Mouse (Mus musculus) thymus, postnatal 0 days (tissue): ENCODE results near the gene Olah. TPM values are rescaled to one million over a fixed set of nuclear protein-coding genes. Genes with fewer than 3 reads are reported as not detected.
"Not testable (repeated sequence)": the region's sequence is repeated elsewhere in the genome, so short reads cannot be mapped to it uniquely, and the experiment has no call there.

Experiments
- DNase-seq: peaks from one replicate; pipeline ENCODE4 v3.0.0-alpha.2; 2015; ENCODE audit warnings: low spot score
- polyA plus RNA-seq: library from polyadenylated mRNA; unstranded; fragments of >200 nt; fragmentation: Nextera tagmentation; extraction: Ambion mirVana; gene quantifications from 2 replicates; pipeline ENCODE4 v1.2.1, GENCODE M21; 2015

The Olah gene
- 0.08 and 0.33 TPM in 2 replicates for polyA plus RNA-seq

DNA sequence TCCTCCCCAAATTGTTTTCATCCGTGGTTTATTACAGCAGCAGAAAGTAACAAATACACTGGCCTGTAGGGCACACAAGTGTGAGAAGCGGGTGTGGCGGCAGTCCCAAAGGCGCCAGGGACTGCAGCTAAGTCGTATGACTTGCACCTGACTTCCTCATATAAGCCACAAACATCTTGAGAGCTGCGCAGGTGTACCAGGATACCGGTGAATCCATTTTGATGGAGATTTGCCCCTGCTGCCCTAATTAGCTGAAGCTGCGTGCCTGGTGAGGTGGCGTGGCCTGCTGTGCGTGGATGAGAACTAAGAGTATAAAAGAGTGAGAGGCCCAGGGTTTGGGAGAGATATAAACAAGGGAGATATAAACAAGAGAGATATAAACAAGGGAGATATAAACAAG is at the start of gene Olah:
Olah (minus strand) TSS at position 101 of the 400 bp plus-strand sequence.
- not testable (repeated sequence) for DNase-seq

DNA sequence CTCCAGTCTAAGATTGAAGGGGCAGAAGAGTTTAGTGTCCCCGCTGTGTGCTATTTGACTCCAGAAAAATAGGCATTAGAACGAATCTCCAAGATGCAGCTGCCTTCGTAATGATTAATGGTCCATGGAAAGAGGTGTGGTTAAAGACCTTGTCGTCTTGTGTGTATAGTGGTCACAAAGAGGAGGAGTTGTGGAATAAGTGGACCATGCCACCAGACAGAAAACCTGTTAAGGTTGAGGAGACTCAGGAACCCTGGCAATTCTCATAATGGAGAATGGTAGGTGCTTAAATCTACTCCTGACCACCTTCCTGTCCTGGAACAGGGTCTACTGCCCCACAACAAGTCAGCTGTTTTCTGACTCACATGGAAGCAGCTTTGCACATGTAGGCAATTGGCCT is 49.0 kb upstream of the Olah start:
- no peak for DNase-seq

- no peak for DNase-seq
Measured at GRCm38 (mm10) chr2:3444206-3444605, 47.2 kb upstream of the Olah start.

DNA sequence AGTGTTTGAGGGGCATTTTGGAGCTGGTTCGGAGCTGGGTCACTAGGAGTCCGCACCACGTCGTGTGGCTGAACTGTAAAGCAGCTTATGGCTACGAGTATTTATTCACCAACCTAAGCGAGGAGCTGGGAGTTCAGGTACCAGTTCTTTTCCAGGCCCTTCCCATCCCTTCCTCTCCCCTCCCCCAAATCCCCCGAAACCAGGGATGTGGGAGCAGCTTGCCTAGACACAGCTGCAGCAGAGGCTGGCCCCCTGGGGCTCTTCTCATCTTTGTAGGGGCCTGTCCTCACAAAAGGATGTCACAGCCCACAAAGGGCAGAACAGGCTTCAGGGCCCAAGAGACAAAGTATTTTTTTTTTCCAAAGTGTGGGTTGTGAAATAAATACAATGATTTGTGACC is 40.9 kb upstream of the Olah start:
- DNase-seq, result no peak

DNA sequence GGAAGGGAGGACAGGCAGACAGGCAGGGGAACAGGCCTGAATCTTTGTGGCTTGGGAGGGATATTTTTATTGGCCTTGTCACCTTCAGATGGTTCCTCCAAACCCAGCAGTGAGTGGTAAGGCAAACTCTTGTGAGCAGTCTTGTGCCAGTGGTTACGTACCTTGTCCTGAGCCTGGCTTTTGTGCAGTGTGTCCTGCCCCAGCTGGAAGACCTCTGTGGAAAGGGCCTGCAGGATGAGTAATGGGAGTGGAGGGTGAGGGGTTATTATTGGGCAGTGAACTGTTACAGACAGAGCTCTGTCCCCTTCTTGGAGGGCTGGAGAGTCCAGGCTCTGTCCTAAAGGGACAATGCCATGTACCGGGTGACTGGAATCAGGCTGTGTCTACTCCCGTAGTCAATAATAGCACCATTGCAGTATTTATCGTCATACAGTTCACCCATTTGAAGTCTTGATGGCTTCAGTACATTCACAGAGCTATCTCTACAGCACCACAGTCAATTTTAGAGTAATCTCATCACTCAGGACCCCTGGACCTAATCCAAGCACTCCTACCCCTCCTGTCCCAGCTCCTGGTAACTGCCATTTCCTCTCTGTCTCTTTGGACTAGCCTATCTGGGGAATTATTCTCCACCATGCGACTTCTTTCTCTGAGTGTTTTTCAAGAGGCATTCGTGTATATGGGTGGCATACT is 38.5 kb upstream of the Olah start:
- DNase-seq, result no peak

DNA sequence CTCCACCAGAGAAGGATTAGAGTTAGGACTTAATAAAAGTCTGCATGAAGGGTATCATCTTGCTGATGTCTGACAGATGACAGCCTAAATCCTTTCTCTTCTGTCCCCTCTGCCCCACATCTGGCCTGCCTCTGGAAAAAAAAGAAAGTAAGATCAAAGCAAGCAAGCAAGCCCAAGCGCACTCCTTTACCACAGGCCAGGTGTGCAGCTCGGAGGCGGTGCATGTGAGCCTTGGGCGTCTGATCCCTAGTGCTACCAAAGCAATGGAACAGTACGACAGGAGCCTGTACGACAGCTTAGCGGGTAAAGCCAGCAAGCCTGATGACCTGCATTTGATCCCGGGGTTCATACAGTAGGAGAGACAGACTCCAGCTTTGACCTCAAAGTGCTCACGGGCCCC is 33.9 kb upstream of the Olah start:
- DNase-seq, result peak; percentile 88

GRCm38 (mm10) chr2:3424579-3424910 is 27.5 kb upstream of the Olah start:
- DNase-seq, result no peak

DNA sequence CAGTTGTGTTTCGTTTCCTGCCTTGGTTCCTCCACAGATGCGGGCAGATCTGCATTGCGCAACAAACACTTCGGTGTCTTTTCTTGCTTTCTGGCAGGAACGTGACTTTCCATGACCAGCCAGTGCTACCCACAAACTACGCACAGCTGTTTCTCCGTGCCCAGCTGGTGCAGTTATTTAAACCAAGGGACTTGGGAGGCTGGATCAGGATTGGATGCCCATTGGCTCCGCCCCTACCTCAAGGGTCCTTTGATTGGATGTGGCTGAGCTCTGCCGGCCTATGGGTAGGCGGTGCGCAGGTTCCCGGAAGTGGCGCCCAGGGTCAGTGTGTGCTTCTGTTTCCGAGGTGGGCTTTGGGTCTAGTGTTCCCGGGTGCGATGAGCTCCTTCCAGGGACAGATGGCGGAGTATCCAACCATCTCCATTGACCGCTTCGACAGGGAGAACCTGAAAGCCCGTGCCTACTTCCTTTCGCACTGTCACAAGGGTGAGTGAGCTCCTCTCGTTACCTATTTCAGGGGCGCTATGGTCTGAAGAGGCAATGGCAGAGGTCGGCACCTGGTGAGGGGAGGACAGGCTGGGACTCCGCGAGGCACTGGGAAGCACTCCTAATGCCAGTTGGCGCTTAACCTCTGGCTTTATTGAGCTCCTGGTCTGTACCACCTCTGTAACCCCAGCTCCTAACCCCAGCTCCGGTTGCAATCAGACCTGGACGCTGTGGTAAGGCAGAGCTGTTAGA is 27.0 kb upstream of the Olah start, which contains the start of gene Dclre1c:
Dclre1c (plus strand) TSS at position 291 of the 738 bp plus-strand sequence.
- DNase-seq, result peak; percentile 98

GRCm38 (mm10) chr2:3422548-3422947 is 25.5 kb upstream of the Olah start, which contains the start of gene Meig1:
Meig1 (minus strand) TSS chr2:3422648.
- DNase-seq, result no peak

DNA sequence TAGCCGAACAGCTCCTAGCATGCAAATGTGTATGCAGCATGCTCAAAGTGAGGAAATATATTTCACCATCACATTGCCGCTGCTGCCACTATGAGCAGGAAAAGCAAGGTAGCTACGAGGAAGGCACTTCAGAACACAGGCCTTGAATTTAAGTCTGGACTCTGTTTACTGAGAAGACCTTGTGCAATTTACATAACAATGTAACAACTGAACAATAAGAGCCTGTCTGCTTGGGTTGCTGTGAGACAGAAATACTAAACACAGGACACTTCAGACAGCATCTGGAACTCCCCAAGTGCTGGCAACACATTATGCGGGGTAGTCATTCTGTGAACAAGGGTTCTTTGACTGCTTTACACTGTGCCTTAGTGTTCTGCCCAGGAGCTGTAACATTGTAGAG is 23.1 kb upstream of the Olah start:
- no peak for DNase-seq

DNA sequence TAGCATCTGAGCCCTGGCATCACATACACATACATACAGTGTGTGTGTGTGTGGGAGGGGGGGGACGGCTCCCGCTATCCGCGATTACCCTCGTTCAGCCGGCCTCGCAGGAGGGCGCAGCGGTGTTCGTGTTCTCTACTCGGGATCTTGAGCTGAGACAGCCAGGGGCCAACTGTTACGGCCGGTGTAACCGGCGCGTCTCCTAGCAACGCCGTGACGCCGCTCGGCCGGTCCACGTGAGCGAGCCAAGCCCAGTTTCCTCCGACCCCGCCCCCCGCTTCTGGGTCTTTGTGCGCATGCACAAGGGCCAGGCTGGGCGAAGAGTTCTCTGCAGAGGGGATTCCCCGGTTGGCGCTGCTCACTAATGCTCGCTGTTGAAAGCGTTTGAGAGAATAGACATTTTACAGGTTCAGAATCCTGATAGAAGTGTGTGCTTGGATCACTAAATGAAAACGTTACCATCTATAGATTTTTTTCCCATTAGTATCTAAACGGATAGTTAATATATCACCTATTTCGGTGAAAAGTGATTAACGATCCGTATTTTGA is 21.9 kb upstream of the Olah start:
- peak; percentile 86 for DNase-seq

DNA sequence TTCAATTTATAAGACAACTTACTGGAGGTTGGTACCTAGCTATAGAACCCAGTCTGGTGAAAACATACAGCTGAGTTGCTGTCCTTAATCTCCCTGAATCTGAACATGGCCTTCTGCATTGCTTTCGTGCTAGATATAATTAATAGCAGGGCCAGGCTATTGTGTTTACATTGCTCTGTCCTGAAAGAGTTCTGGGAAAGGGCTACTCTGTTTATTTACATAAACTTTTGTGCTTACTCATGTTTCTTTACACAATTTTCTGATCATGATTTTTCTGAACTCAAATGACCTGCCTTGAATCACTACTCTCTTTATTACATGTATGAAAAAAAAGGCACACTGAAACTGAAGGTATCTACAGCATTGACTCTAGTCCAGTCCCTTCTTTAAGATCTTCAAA is 18.7 kb upstream of the Olah start:
- DNase-seq, result no peak

DNA sequence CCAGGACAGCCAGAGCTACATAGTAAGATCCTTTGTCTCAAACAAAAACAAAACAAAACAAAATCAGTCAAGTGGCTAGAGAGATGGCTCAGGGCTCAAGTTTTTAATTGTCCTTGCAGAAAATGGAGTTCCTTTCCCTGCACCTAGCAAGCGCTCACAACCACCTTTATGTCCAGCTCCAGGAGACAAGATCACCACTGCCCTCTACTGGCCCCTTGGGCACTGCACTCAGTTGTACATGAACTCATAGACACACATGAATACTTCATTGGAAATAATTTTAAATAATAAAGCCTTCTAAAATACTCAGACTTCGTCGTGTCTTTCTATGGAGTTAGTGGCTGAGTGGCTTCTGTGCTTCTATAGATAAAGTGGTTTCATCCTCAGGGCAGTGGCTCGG is 17.2 kb upstream of the Olah start:
- peak; percentile 73 for DNase-seq

DNA sequence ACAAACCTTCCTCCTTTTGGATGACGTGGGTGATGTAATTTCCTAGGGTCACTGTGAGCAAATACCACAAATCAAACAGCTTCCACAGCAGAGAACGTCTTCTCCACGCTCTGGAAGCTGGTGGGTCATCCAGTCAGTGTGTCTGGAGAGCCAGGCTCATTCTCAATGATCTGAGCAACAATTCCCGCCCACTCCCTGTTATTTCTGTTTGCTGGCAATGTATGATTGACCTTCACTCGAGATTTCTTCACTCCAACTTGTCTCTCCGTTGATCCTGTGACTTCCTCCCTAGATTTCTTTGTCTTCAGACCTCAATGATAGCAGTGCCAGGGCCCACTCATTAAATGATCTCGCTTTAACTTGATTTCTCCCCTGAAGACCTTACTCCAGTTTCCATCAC is 10.7 kb upstream of the Olah start:
- DNase-seq, result no peak

- no peak for DNase-seq
Measured at GRCm38 (mm10) chr2:3405981-3406380, 9.0 kb upstream of the Olah start.

GRCm38 (mm10) chr2:3391945-3392344 is 5.1 kb downstream of the Olah start:
- no peak for DNase-seq

DNA sequence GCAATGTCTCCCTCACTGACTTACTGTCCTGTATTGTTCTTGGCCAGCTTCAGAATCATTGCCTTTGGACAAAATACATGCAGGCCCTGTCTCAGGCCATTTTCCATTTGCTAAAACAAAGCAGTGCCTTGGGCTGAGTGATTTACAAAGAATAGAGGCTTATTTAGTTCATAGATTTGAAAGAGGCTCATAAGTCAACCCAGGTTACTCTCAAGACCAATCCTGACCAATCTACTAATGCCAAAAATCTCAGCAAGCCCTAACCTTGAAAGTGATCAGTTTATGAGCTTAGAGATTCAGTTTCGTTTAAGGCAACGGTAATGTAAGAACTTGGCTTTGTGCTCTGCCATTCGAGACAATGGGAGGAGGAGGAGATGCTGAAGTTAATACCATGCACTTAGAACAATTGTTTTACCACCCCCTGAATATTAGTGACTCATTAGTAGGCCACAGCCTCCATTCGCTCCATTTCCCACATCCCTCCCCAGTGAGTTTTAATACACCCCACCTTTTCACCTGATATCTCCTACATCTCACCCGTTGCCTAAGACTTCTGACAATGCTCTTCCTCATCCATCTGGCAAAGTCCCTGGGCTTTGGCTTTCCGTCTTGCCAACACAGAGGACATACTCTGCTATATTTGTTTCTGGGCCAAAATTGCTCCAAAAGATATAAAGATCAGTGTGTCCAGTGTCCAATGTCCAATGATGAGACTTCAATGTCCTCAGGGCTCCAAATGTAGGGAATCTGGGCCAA is 9.7 kb downstream of the Olah start:
- DNase-seq, result no peak

GRCm38 (mm10) chr2:3365127-3365526 is 31.9 kb downstream of the Olah start:
- DNase-seq, result no peak

- no peak for DNase-seq
Measured at GRCm38 (mm10) chr2:3361067-3361466, 35.9 kb downstream of the Olah start.

- no peak for DNase-seq
Measured at GRCm38 (mm10) chr2:3357887-3358286, 39.1 kb downstream of the Olah start.

- no peak for DNase-seq
Measured at GRCm38 (mm10) chr2:3356311-3356710, 40.7 kb downstream of the Olah start.

DNA sequence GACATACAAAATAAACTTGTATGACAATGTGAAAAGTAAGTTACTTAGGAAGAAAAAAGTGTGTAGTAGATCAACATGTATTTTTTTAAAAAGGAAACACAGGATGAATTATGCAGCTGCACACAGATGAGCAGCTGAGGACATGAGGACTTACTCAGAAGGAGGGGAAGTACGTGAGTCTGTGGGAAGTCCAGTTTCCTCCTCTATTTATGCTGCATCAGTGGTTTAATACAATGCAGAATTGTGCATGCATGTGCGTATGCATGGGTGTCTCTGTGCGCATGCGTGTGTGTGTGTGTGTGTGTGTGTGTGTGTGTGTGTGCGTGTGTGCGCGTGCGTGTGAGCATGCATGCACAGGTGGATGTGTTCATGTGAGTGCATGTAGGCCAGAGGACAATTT is 41.2 kb downstream of the Olah start:
- DNase-seq, result no peak
